Mouse (Mus musculus) liver, embryonic 16.5 days (tissue): ENCODE measurements at regions not wholly inside any gene's neighbourhood (a gene's known extent, or its start where the extent isn't known, plus 50 kb on each side); places are given as distances from the start of the nearest gene placed in this dataset.

ENCODE experiments used
- ATAC-seq: fragments of 200-750 bp; cut with Nextera tagmentation; 2 replicates; pipeline ENCODE4 v1.8.0; 2017; ENCODE audit warnings: low read depth, mild to moderate bottlenecking, moderate number of reproducible peaks, moderate library complexity
- H3K27ac ChIP-seq: fragments of 300-500 bp; sonication (generic); 2 replicates; pipeline ENCODE4 v1.5.1; 2014; ENCODE audit warnings: mild to moderate bottlenecking, low read length
- H3K27me3 ChIP-seq: fragments of 300-500 bp; sonication (generic); 2 replicates; pipeline ENCODE4 v1.6.1; 2014; ENCODE audit warnings: low read depth, low read length, mixed read lengths; ENCODE audit not compliant: control insufficient read depth, insufficient read depth
- H3K36me3 ChIP-seq: fragments of 300-500 bp; sonication (generic); 2 replicates; pipeline ENCODE4 v1.6.1; 2014; ENCODE audit warnings: mild to moderate bottlenecking; ENCODE audit not compliant: control insufficient read depth, insufficient read depth
- H3K4me1 ChIP-seq: fragments of 300-500 bp; sonication (generic); 2 replicates; pipeline ENCODE4 v1.6.1; 2014; ENCODE audit warnings: low read depth, low read length, mixed read lengths; ENCODE audit not compliant: control insufficient read depth
- H3K4me2 ChIP-seq: fragments of 300-500 bp; sonication (generic); 2 replicates; pipeline ENCODE4 v1.6.1; 2014; ENCODE audit warnings: low read depth, low read length, mixed read lengths
- H3K4me3 ChIP-seq: fragments of 300-500 bp; sonication (generic); 2 replicates; pipeline ENCODE4 v1.5.1; 2014; ENCODE audit warnings: low read depth, mild to moderate bottlenecking, low read length
- H3K9ac ChIP-seq: fragments of 300-500 bp; sonication (generic); 2 replicates; pipeline ENCODE4 v1.6.1; 2014; ENCODE audit warnings: low read depth, low read length
- H3K9me3 ChIP-seq: fragments of 300-500 bp; sonication (generic); replicated peaks from 2 replicates; pipeline ENCODE4 v1.6.1; 2016; ENCODE audit warnings: low read length; ENCODE audit not compliant: control insufficient read depth
- WGBS: fragments of 180-500 bp; shearing (Covaris S2); extraction: QIAGEN DNeasy Blood & Tissue Kit; methylation state at CpG from one replicate; pipeline ENCODE4 v1.1.7; 2014; ENCODE audit not compliant: insufficient replicate concordance; 5-methylcytosine and 5-hydroxymethylcytosine counted together

- Histone ChIP-seq H3K4me3 (no peak overlapping the region), H3K4me2 (no peak overlapping the region), H3K9ac (no peak overlapping the region), H3K4me1 (no peaks in the 10 kb centered on the region), H3K27me3 (no peaks in the 10 kb centered on the region), H3K36me3 (no peaks in the 10 kb centered on the region), H3K9me3 (no peaks in the 10 kb centered on the region), H3K27ac (no peak overlapping the region)
- ATAC-seq, result no peak
- WGBS, result 69% methylated on average over 5 of the region's 5 CpGs
Measured at GRCm38 (mm10) chr7:37149711-37150110, 451.8 kb downstream of the Tshz3 start.

GRCm38 (mm10) chr7:37159801-37160200 lies 461.9 kb downstream of the Tshz3 start:
- no peaks in the 10 kb centered on the region for H3K27me3 ChIP-seq
- no peak overlapping the region for H3K27ac ChIP-seq
- 19% methylated on average over 8 of the region's 8 CpGs for WGBS
- no peak overlapping the region for H3K4me3 ChIP-seq
- H3K36me3 ChIP-seq, result no peaks in the 10 kb centered on the region
- H3K9ac ChIP-seq, result no peak overlapping the region
- no peak for ATAC-seq
- no peaks in the 10 kb centered on the region for H3K9me3 ChIP-seq
- H3K4me2 ChIP-seq, result no peak overlapping the region
- H3K4me1 ChIP-seq, result no peaks in the 10 kb centered on the region

GRCm38 (mm10) chr7:37168883-37169282 lies 471.0 kb downstream of the Tshz3 start:
- H3K36me3 ChIP-seq, result no peaks in the 10 kb centered on the region

GRCm38 (mm10) chr7:37175746-37176145 lies 477.8 kb downstream of the Tshz3 start:
- no peak for ATAC-seq

More at GRCm38 (mm10) chr7:37168883-37169282, 471.0 kb downstream of the Tshz3 start:
- Histone ChIP-seq H3K4me2 (no peak overlapping the region), H3K4me3 (no peak overlapping the region), H3K27me3 (no peaks in the 10 kb centered on the region), H3K4me1 (no peaks in the 10 kb centered on the region), H3K9ac (no peak overlapping the region), H3K27ac (no peak overlapping the region), H3K9me3 (no peaks in the 10 kb centered on the region)
- ATAC-seq, result no peak
- 69% methylated on average over 10 of the region's 10 CpGs for WGBS

DNA sequence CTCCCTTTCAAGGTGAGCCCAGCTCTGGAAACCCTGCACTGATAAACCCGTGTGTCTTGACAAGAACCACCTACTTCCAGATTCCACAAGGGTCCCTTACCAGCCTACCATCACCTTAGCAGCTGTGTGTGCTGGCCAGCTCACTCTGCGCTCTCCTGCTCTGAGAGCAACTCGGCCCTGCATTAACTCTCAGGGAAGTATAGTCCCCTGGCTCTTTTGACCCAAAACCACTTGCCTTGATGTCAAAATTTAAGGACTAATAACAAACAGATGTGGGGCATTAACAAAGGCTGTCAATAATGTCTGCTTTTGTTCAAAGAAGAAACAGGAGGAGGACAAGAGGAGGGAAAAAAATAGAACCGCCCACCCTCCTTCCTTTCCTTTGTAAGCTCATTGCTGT lies 480.3 kb downstream of the Tshz3 start:
- H3K9ac ChIP-seq, result no peak overlapping the region
- no peak overlapping the region for H3K4me3 ChIP-seq
- H3K27me3 ChIP-seq, result no peaks in the 10 kb centered on the region
- no peak for ATAC-seq
- H3K4me1 ChIP-seq, result no peaks in the 10 kb centered on the region
- H3K9me3 ChIP-seq, result no peaks in the 10 kb centered on the region
- H3K27ac ChIP-seq, result no peak overlapping the region
- no peak overlapping the region for H3K4me2 ChIP-seq
- 65% methylated on average over 4 of the region's 4 CpGs for WGBS
- H3K36me3 ChIP-seq, result no peaks in the 10 kb centered on the region

More at GRCm38 (mm10) chr7:37175746-37176145, 477.8 kb downstream of the Tshz3 start:
- H3K4me1 ChIP-seq, result no peaks in the 10 kb centered on the region
- no peaks in the 10 kb centered on the region for H3K9me3 ChIP-seq
- no peak overlapping the region for H3K4me3 ChIP-seq
- no peak overlapping the region for H3K27ac ChIP-seq
- no peaks in the 10 kb centered on the region for H3K36me3 ChIP-seq
- no peaks in the 10 kb centered on the region for H3K27me3 ChIP-seq
- 61% methylated on average over 3 of the region's 3 CpGs for WGBS
- no peak overlapping the region for H3K9ac ChIP-seq
- no peak overlapping the region for H3K4me2 ChIP-seq

DNA sequence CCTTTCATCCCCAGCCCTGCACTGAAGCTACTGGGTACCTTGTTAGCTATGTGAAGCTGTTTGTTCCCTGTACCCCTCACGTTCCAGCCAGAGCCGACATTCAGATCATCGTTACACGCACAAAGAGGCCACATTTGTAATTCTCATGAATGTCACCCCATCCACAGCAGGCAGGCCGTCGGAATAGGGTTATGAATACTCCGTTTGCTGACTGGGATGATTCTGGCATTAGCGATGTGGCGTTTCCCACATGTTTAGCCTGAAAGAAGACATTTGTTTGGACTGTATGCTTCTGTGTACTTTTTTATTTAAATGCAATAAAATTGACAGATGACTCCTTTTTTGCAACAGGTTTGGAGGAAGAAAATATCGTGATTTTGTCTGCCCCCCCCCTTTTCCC lies 482.0 kb downstream of the Tshz3 start:
- ATAC-seq, result no peak
- Histone ChIP-seq H3K4me1 (no peaks in the 10 kb centered on the region), H3K4me2 (no peak overlapping the region), H3K27ac (no peak overlapping the region), H3K4me3 (no peak overlapping the region), H3K9me3 (no peaks in the 10 kb centered on the region), H3K9ac (no peak overlapping the region), H3K27me3 (no peaks in the 10 kb centered on the region), H3K36me3 (no peaks in the 10 kb centered on the region)
- 68% methylated on average over 10 of the region's 10 CpGs for WGBS

DNA sequence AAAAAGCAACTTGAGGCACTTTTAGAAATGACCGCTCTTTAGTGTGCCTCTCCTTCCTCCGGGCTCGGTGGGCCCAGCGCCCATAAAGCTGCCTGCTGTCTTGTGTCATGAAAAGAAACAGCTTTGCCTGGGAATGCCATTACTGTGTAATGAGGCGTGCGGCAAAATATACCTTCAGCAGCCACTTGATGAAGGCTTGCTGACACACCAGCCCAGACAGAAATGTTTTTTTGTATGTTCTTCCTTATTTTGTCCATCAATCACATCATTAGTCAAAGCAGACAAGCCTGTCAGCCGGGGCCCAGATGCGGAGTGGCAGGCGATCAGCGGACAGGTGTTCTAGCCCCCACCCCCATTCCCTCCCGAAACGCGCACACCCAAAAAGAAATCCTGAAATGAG lies 482.5 kb downstream of the Tshz3 start:
- no peak overlapping the region for H3K9ac ChIP-seq
- no peak overlapping the region for H3K4me2 ChIP-seq
- no peaks in the 10 kb centered on the region for H3K4me1 ChIP-seq
- WGBS, result 81% methylated on average over 13 of the region's 13 CpGs
- H3K27ac ChIP-seq, result no peak overlapping the region
- no peak overlapping the region for H3K4me3 ChIP-seq
- H3K27me3 ChIP-seq, result no peaks in the 10 kb centered on the region
- no peaks in the 10 kb centered on the region for H3K9me3 ChIP-seq
- no peaks in the 10 kb centered on the region for H3K36me3 ChIP-seq
- no peak for ATAC-seq

DNA sequence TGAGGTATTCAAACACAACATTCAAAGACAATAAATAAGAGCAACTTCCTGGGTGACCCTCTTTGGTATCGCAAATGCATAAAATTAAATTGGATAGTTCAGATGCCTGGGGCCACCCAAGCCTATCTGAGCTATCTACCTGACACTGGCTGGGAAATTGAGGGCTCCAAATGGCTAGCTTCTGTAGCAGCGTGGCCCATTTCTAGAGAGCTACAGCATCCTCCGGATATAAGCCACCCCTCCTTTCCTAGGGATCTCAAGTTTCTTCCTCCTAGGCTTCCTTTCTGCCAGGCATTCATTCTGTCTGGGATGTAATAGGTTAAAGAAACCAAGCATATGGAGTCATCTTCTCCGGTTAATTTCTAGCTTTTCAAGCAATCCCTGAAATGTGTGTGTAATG lies 483.2 kb downstream of the Tshz3 start:
- no peak for ATAC-seq
- H3K4me1 ChIP-seq, result no peaks in the 10 kb centered on the region
- H3K4me3 ChIP-seq, result no peak overlapping the region
- no peaks in the 10 kb centered on the region for H3K9me3 ChIP-seq
- whole genome bisulfite sequencing, result 73% methylated on average over 4 of the region's 4 CpGs
- no peak overlapping the region for H3K27ac ChIP-seq
- H3K36me3 ChIP-seq, result no peaks in the 10 kb centered on the region
- no peak overlapping the region for H3K4me2 ChIP-seq
- no peaks in the 10 kb centered on the region for H3K27me3 ChIP-seq
- no peak overlapping the region for H3K9ac ChIP-seq

GRCm38 (mm10) chr7:37192536-37192935 lies 494.6 kb downstream of the Tshz3 start:
- H3K9me3 ChIP-seq, result no peaks in the 10 kb centered on the region
- no peaks in the 10 kb centered on the region for H3K27me3 ChIP-seq
- H3K4me1 ChIP-seq, result no peaks in the 10 kb centered on the region
- H3K27ac ChIP-seq, result no peak overlapping the region
- H3K36me3 ChIP-seq, result no peaks in the 10 kb centered on the region
- no peak overlapping the region for H3K9ac ChIP-seq
- H3K4me3 ChIP-seq, result no peak overlapping the region
- H3K4me2 ChIP-seq, result no peak overlapping the region
- ATAC-seq, result no peak
- 26% methylated on average over 2 of the region's 2 CpGs for WGBS

DNA sequence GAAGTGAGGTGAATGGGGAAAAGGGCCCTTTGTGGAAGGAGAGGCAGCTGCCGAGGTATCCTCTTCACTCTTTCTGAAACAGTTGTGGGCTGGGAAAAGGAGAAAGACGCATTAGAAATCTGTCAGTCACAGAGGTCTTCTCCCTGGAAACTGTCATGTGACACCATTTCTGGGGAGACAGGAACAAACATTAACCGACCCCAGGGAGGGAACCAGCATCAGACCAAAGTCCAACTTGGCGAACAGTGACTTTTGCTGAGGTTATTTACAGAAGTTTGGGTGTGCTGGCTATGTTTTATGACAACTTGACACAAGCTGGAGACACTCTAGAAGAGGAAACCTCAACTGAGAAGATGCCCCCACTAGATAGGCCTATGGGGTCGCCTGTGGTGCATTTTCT lies 506.9 kb downstream of the Tshz3 start:
- Histone ChIP-seq H3K36me3 (no peaks in the 10 kb centered on the region), H3K4me2 (no peak overlapping the region), H3K27me3 (no peaks in the 10 kb centered on the region), H3K9me3 (no peaks in the 10 kb centered on the region), H3K4me3 (no peak overlapping the region), H3K27ac (no peak overlapping the region), H3K9ac (no peak overlapping the region), H3K4me1 (no peaks in the 10 kb centered on the region)
- WGBS, result 32% methylated on average over 5 of the region's 5 CpGs
- no peak for ATAC-seq
